Mouse (Mus musculus) embryonic fibroblast, embryonic 13.5 days (primary cell): ENCODE results near the gene Nde1.

ENCODE experiments used
- CTCF ChIP-seq: IDR thresholded peaks from 2 replicates; pipeline ENCODE4 v1.5.1; 2011; ENCODE audit warnings: mild to moderate bottlenecking, control low read depth, low read length, moderate library complexity, borderline replicate concordance; ENCODE audit not compliant: insufficient read depth
- POLR2A ChIP-seq: IDR thresholded peaks from 2 replicates; pipeline ENCODE4 v1.6.1; 2011; ENCODE audit warnings: low read depth, mild to moderate bottlenecking, control low read depth, low read length, moderate library complexity

- TF ChIP-seq CTCF (no peak), POLR2A (no peak)
Measured at GRCm38 (mm10) chr16:14178041-14178440, 15.0 kb downstream of the Nde1 start.
